Mouse (Mus musculus) limb, embryonic 14.5 days (tissue): ENCODE results near the gene Akap7. TPM values are rescaled to one million over a fixed set of nuclear protein-coding genes. Genes with fewer than 3 reads are reported as not detected.
A peak's percentile ranks its signal among the peaks of the same experiment; 100 is the strongest.

Source experiments
- ATAC-seq: fragments of 200-750 bp; cut with Nextera tagmentation; 2 replicates; pipeline ENCODE4 v1.8.0; 2017; ENCODE audit warnings: low read depth, moderate number of reproducible peaks, moderate TSS enrichment; ENCODE audit not compliant: low FRiP score
- DNase-seq: peaks from one replicate; pipeline ENCODE4 v3.0.0-alpha.2; 2015; ENCODE audit warnings: low spot score
- H3K27ac ChIP-seq: fragments of 300-500 bp; sonication (generic); replicated peaks from 2 replicates; pipeline ENCODE4 v1.5.1; 2014; ENCODE audit warnings: low read depth, mild to moderate bottlenecking, low read length, moderate library complexity, mixed read lengths
- H3K27me3 ChIP-seq: fragments of 300-500 bp; sonication (generic); 2 replicates; pipeline ENCODE4 v1.6.1; 2014; ENCODE audit warnings: low read length, mixed read lengths; ENCODE audit not compliant: control insufficient read depth, insufficient read depth
- H3K36me3 ChIP-seq: fragments of 300-500 bp; sonication (generic); 2 replicates; pipeline ENCODE4 v1.6.1; 2014; ENCODE audit warnings: mild to moderate bottlenecking, low read length, moderate library complexity, mixed read lengths; ENCODE audit not compliant: control insufficient read depth, insufficient read depth
- H3K4me1 ChIP-seq: fragments of 300-500 bp; sonication (generic); 2 replicates; pipeline ENCODE4 v1.6.1; 2014; ENCODE audit warnings: antibody characterized with exemption, low read length, mixed read lengths; ENCODE audit not compliant: control insufficient read depth, insufficient read depth
- H3K4me2 ChIP-seq: fragments of 300-500 bp; sonication (generic); replicated peaks from 2 replicates; pipeline ENCODE4 v1.6.1; 2014; ENCODE audit warnings: low read depth, mild to moderate bottlenecking, low read length, moderate library complexity; ENCODE audit not compliant: severe bottlenecking
- H3K4me3 ChIP-seq: fragments of 300-500 bp; sonication (generic); replicated peaks from 2 replicates; pipeline ENCODE4 v1.5.1; 2014; ENCODE audit warnings: low read length
- H3K9ac ChIP-seq: fragments of 300-500 bp; sonication (generic); 2 replicates; pipeline ENCODE4 v1.6.1; 2014; ENCODE audit warnings: mild to moderate bottlenecking, low read depth, low read length, moderate library complexity; ENCODE audit not compliant: severe bottlenecking
- H3K9me3 ChIP-seq: fragments of 300-500 bp; sonication (generic); 2 replicates; pipeline ENCODE4 v1.6.1; 2016; ENCODE audit warnings: low read length; ENCODE audit not compliant: control insufficient read depth
- POLR2A ChIP-seq: fragments of 200-500 bp; IDR thresholded peaks from 2 replicates; pipeline ENCODE4 v1.8.0; 2012; ENCODE audit warnings: inconsistent platforms, mild to moderate bottlenecking, moderate library complexity, borderline replicate concordance; ENCODE audit not compliant: insufficient read depth, insufficient read length; ENCODE audit errors: extremely low read depth
- WGBS: fragments of 180-500 bp; shearing (Covaris S2); extraction: QIAGEN DNeasy Blood & Tissue Kit; methylation state at CpG from one replicate; pipeline ENCODE4 v1.1.7; 2014; 5-methylcytosine and 5-hydroxymethylcytosine counted together
- polyA plus RNA-seq, 2 experiments: library from polyadenylated mRNA; depleted of rRNA in 1 of 2; stranded (reverse) in 1 of 2; unstranded in 1 of 2; fragments of >200 nt; fragmentation: Nextera tagmentation in 1 of 2; extraction: Ambion mirVana in 1 of 2; gene quantifications; 2 replicates each; pipeline versions ENCODE4 v1.2.1 to v1.2.3; 2012 to 2014

Gene Akap7
- polyA plus RNA-seq, 2 experiments = 17.6 to 20.9 TPM

DNA sequence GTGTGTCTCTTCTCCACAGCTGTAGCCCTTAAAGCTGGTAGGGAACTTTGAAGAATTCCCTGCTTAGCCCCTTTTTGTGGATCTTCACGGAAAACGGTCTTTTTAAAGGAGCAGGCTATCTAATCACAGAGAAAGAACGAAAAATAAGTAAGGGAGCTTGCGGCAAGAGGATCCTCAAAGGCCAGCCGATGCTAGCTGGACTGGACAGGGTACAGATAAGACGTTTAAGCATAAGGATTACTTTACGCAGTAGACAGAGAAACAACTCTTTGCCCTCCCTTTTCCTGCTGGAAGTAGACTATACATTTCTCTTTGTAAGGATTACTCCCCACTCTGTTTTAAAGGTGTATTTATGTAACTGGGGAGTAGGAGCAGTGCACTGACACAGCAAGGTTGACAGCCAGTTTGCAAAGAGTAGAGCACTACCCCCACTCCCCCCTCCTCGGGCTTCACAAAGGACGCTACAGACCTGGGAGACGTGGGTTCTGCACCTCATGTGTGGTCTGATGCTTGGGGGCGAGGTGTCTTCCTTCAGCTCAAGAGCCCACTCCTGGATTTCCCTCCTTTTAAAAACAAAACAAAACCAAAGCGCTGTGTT, 9.9 kb downstream of the Akap7 start:
- Histone ChIP-seq H3K4me3 (peak overlapping the region; percentile 60), H3K9ac (peak overlapping the region; percentile 82), H3K4me2 (peak overlapping the region; percentile 56), H3K4me1 (peaks cover 13% of the 10 kb centered on the region), H3K9me3 (no peaks in the 10 kb centered on the region), H3K36me3 (no peaks in the 10 kb centered on the region), H3K27me3 (no peaks in the 10 kb centered on the region), H3K27ac (peak overlapping the region; percentile 93; the same call in 1 of the 2 replicates)
- ATAC-seq (no peak), DNase-seq (no peak)
- no peak for TF ChIP-seq POLR2A
- 24% methylated on average over 12 of the region's 12 CpGs for WGBS

GRCm38 (mm10) chr10:25296657-25297369, 10.9 kb downstream of the Akap7 start:
- peak overlapping the region; percentile 93 for H3K27ac ChIP-seq
- H3K27me3 ChIP-seq = no peaks in the 10 kb centered on the region
- ATAC-seq (peak; percentile 93), DNase-seq (peak; percentile 82)
- H3K36me3 ChIP-seq = no peaks in the 10 kb centered on the region
- under 1% methylated on average over 36 of the region's 81 CpGs for WGBS
- peak overlapping the region; percentile 60 for H3K4me3 ChIP-seq
- H3K4me1 ChIP-seq = peaks cover 13% of the 10 kb centered on the region
- peak overlapping the region; percentile 82 for H3K9ac ChIP-seq
- peak; percentile 58; the same call in 1 of the 2 replicates for TF ChIP-seq POLR2A
- H3K9me3 ChIP-seq = no peaks in the 10 kb centered on the region
- peak overlapping the region; percentile 56 for H3K4me2 ChIP-seq

DNA sequence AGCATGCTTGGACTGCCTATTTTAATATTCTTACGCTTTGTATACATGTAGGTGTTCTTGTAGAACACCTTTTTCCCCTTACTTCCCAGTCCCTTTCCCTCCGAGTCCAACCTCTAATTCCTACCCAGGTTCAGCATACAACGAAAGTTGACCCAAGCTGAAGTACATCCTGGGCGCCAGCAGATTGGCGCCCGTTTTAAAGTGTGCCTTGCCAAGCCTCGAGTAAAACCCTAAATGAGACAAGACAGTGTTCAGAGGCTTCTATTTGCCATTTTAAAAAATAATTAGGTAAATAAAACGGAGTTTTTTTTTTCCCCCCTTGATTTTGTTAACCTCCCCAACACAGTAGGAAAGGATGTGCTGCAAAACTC, 11.4 kb downstream of the Akap7 start:
- DNase-seq = no peak
- 41% methylated on average over 8 of the region's 8 CpGs for WGBS
- Histone ChIP-seq H3K36me3 (no peaks in the 10 kb centered on the region), H3K4me3 (peak overlapping the region; percentile 60), H3K9ac (peak overlapping the region; percentile 82), H3K27me3 (no peaks in the 10 kb centered on the region), H3K4me1 (peaks cover 13% of the 10 kb centered on the region), H3K27ac (peak overlapping the region; percentile 93), H3K4me2 (peak overlapping the region; percentile 56), H3K9me3 (no peaks in the 10 kb centered on the region)
- no peak for TF ChIP-seq POLR2A
- ATAC-seq = no peak

GRCm38 (mm10) chr10:25295836-25296235, 11.8 kb downstream of the Akap7 start:
- no peak for DNase-seq
- 81% methylated on average over 9 of the region's 9 CpGs for WGBS
- no peak for ATAC-seq
- Histone ChIP-seq H3K27me3 (no peaks in the 10 kb centered on the region), H3K4me1 (peaks cover 13% of the 10 kb centered on the region), H3K9ac (no peak overlapping the region), H3K27ac (no peak overlapping the region), H3K4me3 (no peak overlapping the region), H3K9me3 (no peaks in the 10 kb centered on the region), H3K36me3 (no peaks in the 10 kb centered on the region), H3K4me2 (no peak overlapping the region)
- TF ChIP-seq POLR2A = no peak

DNA sequence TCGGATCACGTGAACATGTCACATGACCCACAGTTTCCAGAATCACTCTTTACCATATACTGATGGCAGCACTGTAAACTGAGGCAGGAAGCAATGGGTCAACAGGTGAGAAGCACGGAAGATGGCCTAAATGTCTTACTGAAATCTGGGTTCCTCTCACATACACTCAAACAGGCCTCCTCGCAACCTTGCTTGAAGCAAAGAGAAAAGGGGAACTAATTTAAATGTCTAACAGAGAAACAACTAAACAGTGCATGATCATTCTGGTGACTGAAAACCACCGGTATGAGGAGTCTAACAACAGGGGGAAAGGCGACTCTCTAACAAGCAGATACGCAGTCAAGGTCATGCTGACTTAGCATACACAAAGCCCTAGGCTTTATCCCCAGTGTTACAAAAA, 12.7 kb downstream of the Akap7 start:
- no peak overlapping the region for H3K9ac ChIP-seq
- 81% methylated on average over 7 of the region's 7 CpGs for WGBS
- H3K36me3 ChIP-seq = no peaks in the 10 kb centered on the region
- H3K4me2 ChIP-seq = no peak overlapping the region
- H3K27ac ChIP-seq = no peak overlapping the region
- H3K9me3 ChIP-seq = no peaks in the 10 kb centered on the region
- no peak overlapping the region for H3K4me3 ChIP-seq
- no peaks in the 10 kb centered on the region for H3K27me3 ChIP-seq
- no peak for TF ChIP-seq POLR2A
- peaks cover 13% of the 10 kb centered on the region for H3K4me1 ChIP-seq
- ATAC-seq (no peak), DNase-seq (no peak)
